Mouse (Mus musculus) monocyte, adult 5-6 weeks (primary cell): ENCODE results near the gene Gm21981. TPM values are rescaled to one million over a fixed set of nuclear protein-coding genes. Genes with fewer than 3 reads are reported as not detected.
A peak's percentile ranks its signal among the peaks of the same experiment; 100 is the strongest.

Source experiments
- ATAC-seq: fragments of 153-309, 156-312 bp; replicated peaks from 2 replicates; pipeline ENCODE4 v1.8.0; 2017; ENCODE audit warnings: mild to moderate bottlenecking; ENCODE audit not compliant: low TSS enrichment, insufficient number of reproducible peaks, severe bottlenecking, poor library complexity, low FRiP score
- total RNA-seq: library from RNA; stranded (forward); fragments of 200-1000, 200-491, 200-594 nt; gene quantifications from 3 replicates; pipeline ENCODE4 v1.2.3, GENCODE M21; 2017

The Gm21981 gene
- total RNA-seq, 1 experiment from 2014 or later = not detected

DNA sequence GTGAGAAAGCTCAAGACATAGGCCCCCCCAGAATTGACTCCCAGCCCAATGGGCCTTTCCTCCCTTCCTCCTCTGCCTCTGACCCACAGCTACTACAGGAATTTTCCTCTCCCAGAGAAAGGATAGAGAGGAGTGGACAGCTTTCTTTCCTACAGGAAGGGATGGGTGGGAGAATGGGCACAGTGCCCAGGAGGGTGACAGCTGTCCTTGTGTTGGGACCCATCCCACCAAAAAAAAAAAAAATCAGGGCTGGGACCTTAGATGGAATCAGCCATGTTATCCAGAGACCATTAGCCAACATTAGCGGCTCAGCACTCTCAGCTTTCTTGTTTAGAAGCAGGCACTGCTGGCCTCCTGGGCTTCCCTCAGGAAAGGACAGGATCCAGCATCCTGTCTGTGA, 11.9 kb upstream of the Gm21981 start:
- ATAC-seq = no peak

GRCm38 (mm10) chr17:47704692-47705091, 10.4 kb upstream of the Gm21981 start:
- ATAC-seq = no peak

- ATAC-seq = no peak
These were observed 9.3 kb upstream of the Gm21981 start for GRCm38 (mm10) chr17:47703556-47703955.

DNA sequence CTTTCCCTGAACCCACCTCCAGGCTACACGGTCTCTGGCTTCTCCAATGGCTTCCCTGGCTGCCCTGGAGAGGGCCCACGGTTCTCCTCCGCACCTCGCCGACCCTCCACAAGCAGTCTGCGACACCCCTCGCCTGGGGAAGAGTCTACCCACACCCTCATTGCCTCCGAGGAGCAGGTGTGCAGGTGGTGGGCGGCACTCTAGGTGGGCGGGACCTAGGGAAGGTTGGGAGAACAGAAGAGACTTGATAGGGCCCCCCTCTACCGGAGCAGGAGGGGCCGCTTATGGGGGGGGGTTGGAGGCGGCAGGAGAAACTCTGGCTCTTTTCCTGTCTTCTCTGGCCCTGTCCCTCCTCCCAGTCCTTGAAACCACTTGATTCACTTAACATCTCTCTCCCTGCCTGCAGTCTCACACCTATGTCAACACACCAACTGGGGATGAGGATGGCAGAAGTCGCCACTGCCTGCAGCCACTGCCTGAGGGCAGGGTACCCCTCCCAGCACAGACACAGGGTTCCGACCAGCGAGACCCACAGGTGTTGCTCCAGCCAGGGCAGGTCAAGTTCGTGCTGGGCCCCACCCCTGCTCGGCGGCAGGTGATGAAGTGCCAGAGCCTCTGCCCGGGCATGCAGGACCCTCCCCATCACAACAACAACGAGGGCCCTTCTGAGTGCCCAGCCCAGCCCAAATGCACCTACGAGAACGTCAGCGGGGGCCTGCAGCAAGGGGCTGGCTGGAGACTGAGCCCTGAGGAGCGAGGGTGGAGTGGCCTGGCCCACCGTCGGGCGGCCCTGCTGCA, 8.5 kb upstream of the Gm21981 start:
- no peak for ATAC-seq

GRCm38 (mm10) chr17:47701793-47702192, 7.5 kb upstream of the Gm21981 start:
- no peak for ATAC-seq

DNA sequence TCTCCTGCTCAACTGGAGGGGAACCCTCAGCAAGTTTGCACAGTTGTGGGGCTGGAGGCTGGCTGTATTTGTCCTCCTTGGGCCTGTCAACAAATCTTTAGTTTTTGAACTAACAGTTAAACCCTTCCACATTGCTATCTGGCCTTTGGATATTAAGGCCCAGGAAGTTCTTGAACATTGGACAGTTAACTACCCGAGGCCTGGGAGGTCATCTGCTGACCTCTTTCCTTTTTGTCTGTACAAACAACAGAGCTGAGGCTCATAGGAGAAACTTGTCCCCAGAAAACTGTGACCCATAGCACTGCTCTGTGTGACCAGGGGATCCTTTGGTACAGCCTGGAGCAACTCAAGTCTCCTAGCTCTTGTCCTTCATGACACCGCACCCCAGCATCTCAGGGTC, 4.8 kb upstream of the Gm21981 start:
- no peak for ATAC-seq

- ATAC-seq = no peak
These were observed 3.9 kb upstream of the Gm21981 start for GRCm38 (mm10) chr17:47698156-47698555.

DNA sequence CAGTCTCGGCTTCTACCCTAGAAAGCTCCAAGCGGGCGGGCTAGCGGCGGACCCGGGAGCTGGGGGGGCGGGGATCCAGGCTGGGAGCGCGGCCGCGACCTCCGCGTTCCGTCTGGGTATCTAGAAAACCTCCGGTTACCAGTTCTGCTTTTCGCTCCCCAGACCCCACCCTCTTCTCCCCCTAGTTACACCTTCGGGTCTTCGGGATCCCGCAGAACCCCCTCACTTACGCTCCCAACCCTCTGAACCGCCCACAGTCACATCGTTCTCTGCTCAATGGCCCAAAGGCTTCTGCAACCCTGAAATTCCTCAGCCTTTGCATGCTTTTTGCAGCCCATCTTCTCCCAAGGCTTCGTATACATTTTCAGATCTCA, 1.1 kb upstream of the Gm21981 start:
- no peak for ATAC-seq

DNA sequence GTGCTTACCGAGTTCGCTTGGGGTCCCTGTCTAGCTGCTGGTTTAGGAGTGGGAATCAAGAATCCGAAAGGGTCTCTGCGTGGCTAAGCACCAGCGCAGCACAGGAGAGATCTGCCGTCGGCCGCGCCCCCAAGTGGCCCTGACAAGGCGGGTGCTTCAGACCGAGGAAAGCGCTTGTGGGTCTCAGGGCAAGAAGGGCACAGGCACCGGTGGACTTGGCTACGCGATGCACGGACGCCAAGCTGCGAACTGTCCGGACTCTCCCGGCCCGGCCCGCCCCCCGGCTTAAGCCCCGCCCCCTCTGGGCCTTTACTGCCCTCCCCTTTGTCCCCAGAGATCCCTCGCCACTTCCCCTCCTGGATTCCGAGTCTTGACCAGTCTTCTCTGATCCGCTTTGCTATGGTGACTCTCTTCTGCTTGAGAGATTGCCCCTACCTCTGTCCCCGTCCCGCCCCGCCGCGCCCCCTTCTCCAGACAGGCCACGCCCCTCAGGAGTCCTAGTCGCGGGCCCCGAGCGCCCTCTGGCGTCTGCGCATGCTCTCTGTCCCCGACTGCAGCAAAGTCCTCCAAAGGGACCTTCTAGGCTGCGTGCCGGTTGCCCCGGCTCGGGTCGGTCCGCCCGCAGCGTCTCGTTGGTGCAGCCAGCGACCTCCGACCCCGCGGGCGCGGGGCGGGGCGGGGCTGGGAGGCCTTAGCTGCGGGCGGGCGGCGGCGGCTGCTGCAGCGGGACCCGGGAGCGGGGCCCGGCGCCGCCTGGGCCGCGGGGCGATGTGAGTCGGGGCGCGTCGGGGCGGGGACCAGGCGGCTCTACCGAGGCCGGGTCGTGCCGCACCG, 465 bp upstream of the Gm21981 start, which contains the start of gene Prickle4:
Gene Prickle4 (minus strand): TSS at position 234 of the 834 bp plus-strand sequence.
- peak; percentile 81 for ATAC-seq

GRCm38 (mm10) chr17:47693671-47694441, 399 bp downstream of the Gm21981 start:
- no peak for ATAC-seq

DNA sequence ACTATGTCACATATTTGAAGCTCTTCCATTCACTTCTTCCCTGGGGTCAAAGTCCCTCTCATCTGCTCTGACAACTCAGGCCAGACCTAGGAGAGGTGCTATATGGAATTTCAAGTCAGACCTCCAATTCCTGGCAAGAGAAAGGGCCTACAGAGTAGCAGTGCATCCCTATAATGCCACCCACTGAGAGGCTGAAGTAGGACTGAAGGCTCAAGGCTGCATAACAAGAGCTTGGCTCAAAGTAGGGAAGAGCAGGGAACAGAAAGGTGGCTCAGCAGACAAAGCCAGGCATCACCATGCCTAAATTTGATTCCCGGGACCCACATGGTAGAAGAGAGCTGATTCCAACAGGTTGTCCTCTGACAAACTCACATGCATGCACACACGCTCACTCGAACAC, 2.6 kb downstream of the Gm21981 start:
- no peak for ATAC-seq

DNA sequence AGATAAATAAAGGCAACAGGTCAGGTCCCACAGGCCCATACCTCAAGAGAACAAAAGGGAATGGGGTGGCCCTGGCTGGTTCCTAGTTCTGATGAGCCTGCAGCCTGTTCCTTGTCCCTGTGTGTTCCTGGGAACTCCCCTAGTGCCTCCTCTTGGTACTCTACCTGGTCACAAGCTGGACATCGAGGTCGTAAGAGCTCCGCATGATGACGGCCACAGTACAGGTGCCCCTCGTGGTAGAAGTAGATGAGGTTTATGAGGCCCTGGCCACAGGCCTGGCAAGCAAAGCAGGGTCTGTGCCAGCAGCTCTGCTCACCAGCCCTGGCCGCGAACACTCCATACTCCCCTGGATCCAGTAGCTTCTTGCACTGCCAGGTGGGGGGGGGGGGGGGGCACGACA, 4.4 kb downstream of the Gm21981 start:
- no peak for ATAC-seq

DNA sequence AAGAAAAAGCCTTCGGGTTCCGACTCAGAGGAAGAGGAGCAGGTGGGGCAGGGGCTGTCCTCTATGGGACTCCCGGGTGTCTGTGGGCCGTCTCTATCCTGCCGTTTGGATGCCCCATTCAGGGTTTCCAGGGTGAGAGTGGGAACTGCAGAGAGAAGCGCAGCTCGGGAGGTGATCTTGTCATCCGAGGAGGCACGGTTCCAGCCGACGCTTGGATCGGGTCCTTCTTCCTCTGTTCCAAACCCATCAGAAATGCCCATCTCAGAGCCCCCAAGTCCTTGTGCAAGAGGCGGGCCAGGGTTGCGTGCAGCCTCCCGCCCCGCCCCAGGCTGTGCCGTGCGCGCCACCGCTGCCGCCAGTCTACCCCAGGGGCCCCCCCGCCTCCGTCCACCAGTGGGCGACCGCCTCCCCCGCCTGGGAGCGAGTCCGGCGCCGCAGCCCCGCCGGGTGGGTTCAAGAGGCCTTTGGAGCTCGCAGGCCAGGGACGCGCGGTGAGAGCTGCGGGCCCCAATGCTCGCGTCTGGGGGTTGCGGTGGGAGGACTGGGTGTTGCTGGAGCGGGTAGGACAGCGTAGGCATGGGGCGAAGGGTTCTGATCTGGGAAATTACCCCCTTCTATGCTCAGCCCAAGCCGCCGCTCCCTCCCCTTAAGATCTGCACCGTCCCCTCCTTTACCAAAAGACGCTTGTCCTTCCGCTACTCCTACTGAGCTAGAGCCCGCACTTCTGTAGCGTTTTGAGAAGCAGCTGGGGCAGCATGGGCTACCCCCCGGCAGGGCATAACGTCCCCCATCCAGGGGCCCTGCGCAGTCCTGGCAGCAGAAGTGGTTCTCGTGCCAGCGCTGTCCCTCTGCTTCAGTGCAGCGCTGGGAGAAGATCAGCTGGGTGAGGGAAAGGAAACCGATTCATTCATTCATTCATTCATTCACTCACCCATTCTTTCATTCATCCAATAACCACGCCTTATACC, 5.4 kb downstream of the Gm21981 start, which contains the start of gene Frs3:
Gene Frs3 (plus strand): TSS at position 423 of the 968 bp plus-strand sequence.
- ATAC-seq = peak; percentile 7; the same call in 1 of the 2 replicates

DNA sequence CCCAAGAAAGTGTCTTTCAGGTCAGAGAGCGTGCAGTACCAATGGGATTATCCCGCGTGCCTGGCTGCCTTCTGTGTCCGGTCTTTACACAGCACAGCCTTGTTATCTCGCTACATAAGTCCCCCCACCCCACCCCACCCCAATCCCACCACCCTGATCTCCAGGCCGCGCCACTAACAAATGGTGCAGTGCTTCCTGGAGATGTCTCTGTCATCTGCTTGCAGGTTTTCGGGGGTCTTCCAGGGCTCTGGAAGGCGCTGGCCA, 6.0 kb downstream of the Gm21981 start, which contains the start of gene Tomm6:
Gene Tomm6 (minus strand): TSS at position 43 of the 264 bp plus-strand sequence.
- no peak for ATAC-seq

DNA sequence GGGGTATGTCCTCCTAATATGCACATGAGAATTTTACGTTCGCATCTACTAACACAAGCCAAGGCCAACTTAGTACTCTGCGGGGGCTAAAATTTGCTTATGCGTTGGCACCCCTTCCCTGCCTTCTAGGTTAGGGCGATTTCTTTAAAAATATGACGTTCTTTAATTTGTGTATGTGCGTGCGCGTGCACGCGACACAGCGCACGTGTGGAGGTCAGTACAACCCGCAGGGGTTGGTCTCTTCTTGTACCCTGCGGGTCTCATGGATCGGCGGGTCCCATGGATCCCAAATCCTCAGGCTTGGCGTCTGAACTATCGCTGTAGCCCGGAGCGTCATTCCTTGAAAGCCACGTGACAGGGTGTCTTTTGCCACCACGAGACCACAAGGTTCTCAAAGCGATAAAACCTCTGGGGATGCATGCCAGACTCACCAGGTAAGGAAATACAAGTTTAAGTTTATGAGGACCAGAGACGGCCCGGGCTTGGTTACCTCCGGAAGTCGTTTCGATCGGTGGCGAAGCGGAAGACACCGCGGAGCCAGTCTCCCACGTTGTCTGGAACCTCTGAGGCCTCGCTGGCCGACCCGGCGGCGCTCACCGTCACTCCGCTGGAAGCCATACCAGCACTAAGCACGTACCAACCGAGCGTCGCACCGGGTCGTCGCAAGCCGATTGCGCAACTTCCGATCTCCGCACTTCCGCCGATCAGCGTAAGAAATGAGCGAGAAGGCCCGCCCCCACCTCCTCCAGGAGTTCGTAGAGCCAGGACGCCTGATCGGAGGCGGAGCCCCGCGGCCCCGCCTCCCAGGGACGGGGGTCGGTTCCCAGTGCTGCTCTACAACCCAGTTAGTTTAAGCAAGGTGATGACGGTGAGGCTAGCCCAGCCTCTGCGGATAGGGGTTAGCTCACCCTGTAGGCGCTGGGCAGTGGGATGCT, 6.6 kb downstream of the Gm21981 start:
- ATAC-seq = peak; percentile 90

GRCm38 (mm10) chr17:47682836-47683235, 11.4 kb downstream of the Gm21981 start:
- no peak for ATAC-seq

DNA sequence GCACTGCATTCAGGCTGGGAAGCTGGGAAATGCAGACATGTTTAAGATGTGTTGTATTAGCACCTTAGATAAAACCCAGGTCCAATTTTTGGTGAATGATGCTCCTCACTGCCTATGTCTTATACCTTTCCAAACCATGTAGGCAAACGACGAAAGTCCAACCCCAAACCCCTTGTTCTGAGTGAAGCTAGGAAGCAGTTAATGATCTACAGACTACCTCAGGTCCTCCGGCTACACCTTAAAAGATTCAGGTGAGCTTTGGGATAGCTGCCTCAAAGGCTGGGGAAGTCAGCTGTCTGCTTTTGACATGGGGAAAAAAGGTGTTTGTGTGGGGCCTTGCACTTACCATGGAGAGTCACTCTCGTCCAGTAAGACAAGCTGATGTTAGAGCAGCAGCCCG, 15.6 kb downstream of the Gm21981 start:
- no peak for ATAC-seq
